Mouse (Mus musculus): ENCODE measurements around the gene Nsf. TPM values are rescaled to one million over a fixed set of nuclear protein-coding genes. Genes with fewer than 3 reads are reported as not detected.
"Not testable (repeated sequence)": the region's sequence is repeated elsewhere in the genome, so short reads cannot be mapped to it uniquely, and the experiment has no call there.

Gene Nsf
- total and polyA plus RNA-seq, 3 experiments: 37.9 to 40.2 TPM; not detected in 1

- no peak overlapping the region for H3K9ac ChIP-seq (ENCODE audit: control insufficient read depth, low read depth, low read length, poor library complexity, severe bottlenecking)
- TF ChIP-seq EP300 (IDR thresholded peaks at IDR 0.05; ENCODE audit: low read depth in 1 of 2, low read length in 2 of 2) (no peak; a peak in 1 of 4 replicates), TCF12 (IDR thresholded peaks at IDR 0.05; ENCODE audit: low read depth, low read length) (no peak), MAFK (IDR thresholded peaks at IDR 0.05; ENCODE audit: borderline replicate concordance, low read depth, low read length) (no peak), ETS1 (IDR thresholded peaks at IDR 0.05; ENCODE audit: low read depth, low read length) (no peak), RAD21 (IDR thresholded peaks at IDR 0.05; ENCODE audit: low read depth, low read length) (no peak)
- H3K27me3 ChIP-seq (ENCODE audit: control insufficient read depth in 1 of 2, insufficient read depth in 2 of 2, low read length in 2 of 2): no peaks in the 10 kb centered on the region
- H3K4me1 ChIP-seq (ENCODE audit: control insufficient read depth in 1 of 2, insufficient read depth in 2 of 2, low read length in 2 of 2): no peaks in the 10 kb centered on the region
- no peak overlapping the region for H3K27ac ChIP-seq (ENCODE audit: control insufficient read depth, low read depth, low read length)
- peak; percentile 46 for DNase-seq (ENCODE audit: low read depth, low spot score)
- H3K4me3 ChIP-seq (ENCODE audit: control insufficient read depth in 1 of 2, insufficient read depth in 1 of 2, low read depth in 2 of 2, low read length in 2 of 2): no peak overlapping the region
- no peaks in the 10 kb centered on the region for H3K9me3 ChIP-seq (replicated peaks; ENCODE audit: insufficient read depth, low read length)
- no peaks in the 10 kb centered on the region for H3K79me2 ChIP-seq (ENCODE audit: control insufficient read depth, insufficient read depth, low read length, poor library complexity)
- no peaks in the 10 kb centered on the region for H3K36me3 ChIP-seq (ENCODE audit: control insufficient read depth in 1 of 2, insufficient read depth in 2 of 2, low read length in 2 of 2)
Measured at GRCm38 (mm10) chr11:103992638-103993037, 38.8 kb upstream of the Nsf start.

DNA sequence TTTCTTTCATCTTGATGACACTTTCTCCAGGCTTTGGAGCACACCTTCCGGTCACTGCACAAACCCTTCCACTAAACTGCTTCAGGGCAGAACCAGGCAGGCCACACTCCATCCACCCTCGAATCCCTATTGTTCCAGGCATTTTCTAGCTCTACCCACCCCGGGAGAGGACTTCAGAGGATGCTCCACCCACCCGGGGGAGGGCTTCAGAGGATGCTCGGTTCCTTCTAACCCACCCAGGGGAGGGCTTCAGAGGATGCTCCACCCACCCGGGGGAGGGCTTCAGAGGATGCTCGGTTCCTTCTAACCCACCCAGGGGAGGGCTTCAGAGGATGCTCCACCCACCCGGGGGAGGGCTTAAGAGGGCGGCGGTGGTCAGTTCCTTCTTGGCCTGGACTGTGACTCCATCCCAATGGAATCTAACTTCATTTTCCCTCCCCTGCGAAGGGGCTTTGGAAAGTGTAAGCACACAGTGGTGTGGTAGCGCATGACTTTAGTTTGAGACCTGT lies 36.2 kb upstream of the Nsf start:
- not testable (repeated sequence) for H3K4me3 ChIP-seq (ENCODE audit: control insufficient read depth in 1 of 2, insufficient read depth in 1 of 2, low read depth in 2 of 2, low read length in 2 of 2); H3K27me3 ChIP-seq (ENCODE audit: control insufficient read depth in 1 of 2, insufficient read depth in 2 of 2, low read length in 2 of 2); H3K4me1 ChIP-seq (ENCODE audit: control insufficient read depth in 1 of 2, insufficient read depth in 2 of 2, low read length in 2 of 2); H3K9ac ChIP-seq (ENCODE audit: control insufficient read depth, low read depth, low read length, poor library complexity, severe bottlenecking); H3K9me3 ChIP-seq (replicated peaks; ENCODE audit: insufficient read depth, low read length); H3K27ac ChIP-seq (ENCODE audit: control insufficient read depth, low read depth, low read length); H3K36me3 ChIP-seq (ENCODE audit: control insufficient read depth in 1 of 2, insufficient read depth in 2 of 2, low read length in 2 of 2); DNase-seq (ENCODE audit: low read depth, low spot score); H3K79me2 ChIP-seq (ENCODE audit: control insufficient read depth, insufficient read depth, low read length, poor library complexity)

- Histone ChIP-seq H3K9me3 (replicated peaks; ENCODE audit: insufficient read depth, low read length) (no peaks in the 10 kb centered on the region), H3K9ac (ENCODE audit: control insufficient read depth, low read depth, low read length, poor library complexity, severe bottlenecking) (no peak overlapping the region), H3K27me3 (ENCODE audit: control insufficient read depth in 1 of 2, insufficient read depth in 2 of 2, low read length in 2 of 2) (no peaks in the 10 kb centered on the region), H3K4me1 (ENCODE audit: control insufficient read depth in 1 of 2, insufficient read depth in 2 of 2, low read length in 2 of 2) (no peaks in the 10 kb centered on the region), H3K36me3 (ENCODE audit: control insufficient read depth in 1 of 2, insufficient read depth in 2 of 2, low read length in 2 of 2) (no peaks in the 10 kb centered on the region; a peak in 1 of 4 replicates), H3K27ac (ENCODE audit: control insufficient read depth, low read depth, low read length) (no peak overlapping the region), H3K79me2 (ENCODE audit: control insufficient read depth, insufficient read depth, low read length, poor library complexity) (no peaks in the 10 kb centered on the region), H3K4me3 (ENCODE audit: control insufficient read depth in 1 of 2, insufficient read depth in 1 of 2, low read depth in 2 of 2, low read length in 2 of 2) (no peak overlapping the region)
- DNase-seq (ENCODE audit: low read depth, low spot score): peak; percentile 90
- TF ChIP-seq USF2 (IDR thresholded peaks at IDR 0.05; ENCODE audit: borderline replicate concordance in 1 of 2, insufficient read depth in 1 of 2, low read depth in 1 of 2, low read length in 2 of 2) (no peak), EP300 (IDR thresholded peaks at IDR 0.05; ENCODE audit: low read depth in 1 of 2, low read length in 2 of 2) (no peak), SMC3 (IDR thresholded peaks at IDR 0.05; ENCODE audit: low read depth, low read length) (peak; percentile 79), TBP (IDR thresholded peaks at IDR 0.05; ENCODE audit: low read depth, low read length) (no peak), HCFC1 (IDR thresholded peaks at IDR 0.05; ENCODE audit: low read depth, low read length) (no peak), MYB (IDR thresholded peaks at IDR 0.05; ENCODE audit: low read depth, low read length) (no peak), MAZ (IDR thresholded peaks at IDR 0.05; ENCODE audit: low read depth, low read length) (no peak), MAX (IDR thresholded peaks at IDR 0.05; ENCODE audit: low read length) (no peak), NRF1 (IDR thresholded peaks at IDR 0.05; ENCODE audit: insufficient read depth, low read depth, low read length, poor library complexity, severe bottlenecking) (no peak), JUND (IDR thresholded peaks at IDR 0.05; ENCODE audit: low read depth, low read length) (no peak), NELFE (IDR thresholded peaks at IDR 0.05; ENCODE audit: low read depth, low read length) (no peak), TCF12 (IDR thresholded peaks at IDR 0.05; ENCODE audit: low read depth, low read length) (no peak), GABPA (IDR thresholded peaks at IDR 0.05; ENCODE audit: low read depth, low read length) (no peak), MAFK (IDR thresholded peaks at IDR 0.05; ENCODE audit: borderline replicate concordance, low read depth, low read length) (no peak), ZMIZ1 (IDR thresholded peaks at IDR 0.05; ENCODE audit: low read depth, low read length) (no peak), GATA1 (IDR thresholded peaks at IDR 0.05; ENCODE audit: low read depth, low read length) (no peak), RAD21 (IDR thresholded peaks at IDR 0.05; ENCODE audit: low read depth, low read length) (peak; percentile 90), ETS1 (IDR thresholded peaks at IDR 0.05; ENCODE audit: low read depth, low read length) (no peak), BHLHE40 (IDR thresholded peaks at IDR 0.05; ENCODE audit: borderline replicate concordance, low read depth, low read length) (no peak), SIN3A (IDR thresholded peaks at IDR 0.05; ENCODE audit: low read length) (no peak), UBTF (IDR thresholded peaks at IDR 0.05; ENCODE audit: borderline replicate concordance, insufficient read depth, low read depth, low read length) (no peak), ZC3H11A (IDR thresholded peaks at IDR 0.05; ENCODE audit: low read depth, low read length) (peak; percentile 55), MEF2A (IDR thresholded peaks at IDR 0.05; ENCODE audit: extremely low read depth, insufficient replicate concordance, low read depth, low read length, poor library complexity, severe bottlenecking) (no peak), MYC (IDR thresholded peaks at IDR 0.05; ENCODE audit: low read depth, low read length) (no peak)
Measured at GRCm38 (mm10) chr11:103987423-103987822, 33.6 kb upstream of the Nsf start.
